Mouse (Mus musculus): Measurements from ENCODE around the gene Cyp3a11.
"Not testable (repeated sequence)": the region's sequence is repeated elsewhere in the genome, so short reads cannot be mapped to it uniquely, and the experiment has no call there.

DNA sequence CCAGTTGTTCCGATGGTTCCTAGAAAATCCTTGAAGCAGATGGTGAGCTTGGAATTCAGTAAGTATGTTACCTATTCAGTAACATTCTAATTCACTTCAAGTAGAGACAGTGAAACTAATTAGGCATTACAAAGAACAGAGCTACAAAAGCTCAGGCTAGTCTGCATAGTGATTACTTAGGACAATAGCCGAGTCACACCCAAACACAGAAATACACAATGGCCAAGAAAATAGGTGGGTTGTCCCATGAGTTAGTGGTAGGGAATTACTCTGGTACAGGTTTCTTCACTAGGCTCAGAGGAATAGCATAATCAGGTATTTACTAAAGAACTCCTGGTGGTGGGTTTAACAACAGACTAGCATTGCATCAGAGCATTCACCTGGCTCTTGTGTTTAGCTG is 27.2 kb upstream of the Cyp3a11 start:
- TF ChIP-seq CTCF, POLR2A (IDR thresholded peaks at IDR 0.05; ENCODE audit: insufficient read depth, low read depth, low read length): not testable (repeated sequence)

Data from olfactory bulb, adult 2 months (tissue).